Mouse (Mus musculus): ENCODE measurements around the gene Coq10a. TPM values are rescaled to one million over a fixed set of nuclear protein-coding genes. Genes with fewer than 3 reads are reported as not detected.

Coq10a gene
- 12.6 and 14.0 TPM in 2 replicates for polyA plus RNA-seq (2014; fragmentation: Nextera tagmentation; extraction: Ambion mirVana)

DNA sequence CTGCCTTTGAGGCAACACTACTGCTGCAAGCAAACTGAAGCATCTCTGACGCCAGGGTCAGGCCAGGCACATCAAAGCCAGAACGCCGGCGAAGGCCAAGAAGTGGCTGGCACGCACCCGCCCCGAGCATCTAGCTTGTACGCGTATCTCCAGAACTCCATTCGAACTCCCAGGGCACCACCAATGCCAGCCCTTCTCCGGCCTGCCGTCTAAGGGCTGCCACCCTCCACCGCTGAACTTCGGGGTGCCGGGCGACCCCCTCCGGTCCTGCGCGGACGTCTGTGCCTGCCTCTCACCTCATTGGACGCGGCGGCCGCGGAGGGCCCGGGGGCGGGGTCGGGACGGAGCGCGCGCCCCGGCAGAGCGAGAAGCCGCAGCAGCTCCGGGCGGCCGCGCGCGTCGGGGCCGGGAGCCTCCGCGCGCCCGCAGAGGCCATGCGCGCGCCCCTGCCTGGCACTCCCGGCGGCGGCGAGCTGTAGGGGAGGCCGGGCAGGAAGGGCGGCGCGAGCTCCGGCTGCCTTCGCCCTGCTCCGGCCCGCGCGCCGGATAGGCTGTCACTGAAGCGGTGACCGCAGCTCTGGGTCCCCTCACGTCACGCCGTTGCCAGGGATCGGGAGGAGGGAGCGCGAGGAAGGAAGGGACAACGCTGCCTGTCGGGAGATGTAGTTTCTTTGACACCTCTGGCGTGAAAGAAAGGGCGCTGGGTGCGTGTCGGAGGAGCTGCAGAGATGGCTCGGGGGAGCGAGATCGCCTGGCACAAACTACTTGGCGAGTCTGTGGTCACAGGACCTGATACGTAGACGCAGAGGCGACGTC, at the start of gene Coq10a:
Gene Coq10a, minus strand, starts transcription at position 596 of the 816 bp plus-strand sequence.
- peak within 1 kb of the TSS; percentile 94 for H3K27ac ChIP-seq (ENCODE audit: low read depth, low read length)
- no peaks in the 10 kb centered on the region for H3K9me3 ChIP-seq (replicated peaks; ENCODE audit: control insufficient read depth, low read length)
- WGBS (ENCODE audit: insufficient replicate concordance) = under 1% methylated on average over 74 of the region's 87 CpGs
- no peaks in the 10 kb centered on the region for H3K27me3 ChIP-seq (ENCODE audit: control insufficient read depth, insufficient read depth, low read length)
- no peaks in the 10 kb centered on the region for H3K36me3 ChIP-seq (ENCODE audit: control insufficient read depth, insufficient read depth, low read length)
- peak within 1 kb of the TSS; percentile 78 for H3K9ac ChIP-seq (ENCODE audit: low read depth, low read length)
- peaks cover 12% of the 10 kb centered on the region for H3K4me1 ChIP-seq (ENCODE audit: control insufficient read depth, insufficient read depth, low read length)
- ATAC-seq (replicated peaks; ENCODE audit: insufficient number of reproducible peaks, low FRiP score, low TSS enrichment) = peak; percentile 91
- peak within 1 kb of the TSS; percentile 81 for H3K4me3 ChIP-seq (ENCODE audit: low read depth, low read length)
- H3K4me2 ChIP-seq = peak within 1 kb of the TSS; percentile 94

DNA sequence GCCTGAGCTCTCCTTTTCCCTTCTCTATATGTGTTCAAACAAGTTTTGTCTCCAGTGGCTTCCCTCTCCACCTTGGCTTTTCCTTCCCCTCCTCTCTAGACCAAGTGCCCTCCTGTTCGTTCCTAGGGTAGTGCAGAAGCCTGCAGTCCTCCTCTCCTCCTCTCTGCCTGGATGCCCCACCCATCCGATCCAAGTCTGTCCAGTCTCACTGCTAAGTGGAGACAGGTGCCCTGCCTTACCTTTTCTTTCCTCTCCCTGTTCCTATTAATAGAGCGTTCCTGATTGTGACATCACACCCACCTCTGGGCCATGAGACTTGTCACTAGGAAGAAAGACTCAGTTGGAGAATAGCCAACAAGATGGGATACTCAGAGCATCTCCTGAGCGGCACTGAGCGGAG, 46.1 kb upstream of the Coq10a start:
- Histone ChIP-seq H3K27ac (ENCODE audit: low read depth, low read length) (no peak overlapping the region), H3K9ac (ENCODE audit: low read depth, low read length) (no peak overlapping the region), H3K4me3 (ENCODE audit: low read depth, low read length) (no peak overlapping the region), H3K4me1 (ENCODE audit: control insufficient read depth, insufficient read depth, low read length) (peaks cover 23% of the 10 kb centered on the region), H3K9me3 (replicated peaks; ENCODE audit: control insufficient read depth, low read length) (no peaks in the 10 kb centered on the region), H3K27me3 (ENCODE audit: control insufficient read depth, insufficient read depth, low read length) (no peaks in the 10 kb centered on the region), H3K36me3 (ENCODE audit: control insufficient read depth, insufficient read depth, low read length) (peaks cover 17% of the 10 kb centered on the region), H3K4me2 (no peak overlapping the region)
- no peak for ATAC-seq (replicated peaks; ENCODE audit: insufficient number of reproducible peaks, low FRiP score, low TSS enrichment)
- WGBS (ENCODE audit: insufficient replicate concordance) = 79% methylated on average over 5 of the region's 5 CpGs

DNA sequence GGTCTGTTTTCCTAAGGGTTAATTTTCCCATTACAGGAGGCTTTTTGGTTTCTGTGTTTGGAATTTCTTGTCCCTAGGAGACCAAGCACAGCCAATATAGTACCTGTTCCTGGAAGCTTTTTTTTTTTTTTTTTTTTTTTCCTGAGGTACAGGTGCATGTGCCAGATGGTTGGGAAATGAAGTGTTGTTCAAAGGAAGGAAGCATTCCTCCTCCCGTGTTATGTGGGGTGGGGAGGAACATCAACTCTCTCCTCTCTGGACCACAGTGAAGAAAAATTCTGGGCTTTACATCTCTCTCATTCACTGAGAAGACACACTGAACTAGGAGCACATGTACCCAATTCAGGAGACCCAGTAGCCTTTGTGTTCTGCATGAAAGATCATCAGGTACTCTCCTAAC, 44.3 kb upstream of the Coq10a start:
- Histone ChIP-seq H3K4me2 (peak overlapping the region; percentile 98), H3K9me3 (replicated peaks; ENCODE audit: control insufficient read depth, low read length) (no peaks in the 10 kb centered on the region), H3K4me3 (ENCODE audit: low read depth, low read length) (0 out of 2 replicates have a peak overlapping the region, but pooled peaks have one; percentile 10), H3K9ac (ENCODE audit: low read depth, low read length) (no peak overlapping the region), H3K27ac (ENCODE audit: low read depth, low read length) (no peak overlapping the region), H3K4me1 (ENCODE audit: control insufficient read depth, insufficient read depth, low read length) (peaks cover 31% of the 10 kb centered on the region), H3K27me3 (ENCODE audit: control insufficient read depth, insufficient read depth, low read length) (no peaks in the 10 kb centered on the region), H3K36me3 (ENCODE audit: control insufficient read depth, insufficient read depth, low read length) (peaks cover 13% of the 10 kb centered on the region; the same call in 1 of the 2 replicates)
- WGBS (ENCODE audit: insufficient replicate concordance) = 58% methylated on average over 1 of the region's 1 CpGs
- no peak for ATAC-seq (replicated peaks; ENCODE audit: insufficient number of reproducible peaks, low FRiP score, low TSS enrichment)

DNA sequence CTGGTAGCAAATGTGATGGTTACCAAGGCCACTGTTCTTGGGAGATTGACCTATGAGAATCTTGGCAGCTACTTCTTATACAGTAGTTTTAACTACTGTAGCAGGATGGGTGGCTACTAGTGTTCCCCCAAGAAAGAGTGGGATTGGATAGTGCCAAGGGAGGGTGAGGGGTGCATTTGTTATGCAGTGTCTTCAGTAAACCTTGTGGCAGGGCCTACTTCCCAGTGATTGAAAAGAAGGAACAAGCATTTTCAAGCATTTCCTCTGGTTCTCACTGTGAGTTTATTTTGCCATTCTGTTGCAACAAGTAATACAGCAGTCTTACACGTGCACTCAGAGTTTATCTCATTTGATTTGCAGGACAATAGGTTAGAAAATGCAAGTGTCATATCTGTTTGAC, 43.8 kb upstream of the Coq10a start:
- Histone ChIP-seq H3K9ac (ENCODE audit: low read depth, low read length) (peak overlapping the region; percentile 91), H3K4me2 (peak overlapping the region; percentile 98), H3K9me3 (replicated peaks; ENCODE audit: control insufficient read depth, low read length) (no peaks in the 10 kb centered on the region), H3K4me3 (ENCODE audit: low read depth, low read length) (peak overlapping the region; percentile 93), H3K36me3 (ENCODE audit: control insufficient read depth, insufficient read depth, low read length) (peaks cover 13% of the 10 kb centered on the region; the same call in 1 of the 2 replicates), H3K27me3 (ENCODE audit: control insufficient read depth, insufficient read depth, low read length) (no peaks in the 10 kb centered on the region), H3K4me1 (ENCODE audit: control insufficient read depth, insufficient read depth, low read length) (peaks cover 31% of the 10 kb centered on the region), H3K27ac (ENCODE audit: low read depth, low read length) (no peak overlapping the region)
- 38% methylated on average over 1 of the region's 1 CpGs for WGBS (ENCODE audit: insufficient replicate concordance)
- no peak for ATAC-seq (replicated peaks; ENCODE audit: insufficient number of reproducible peaks, low FRiP score, low TSS enrichment)

DNA sequence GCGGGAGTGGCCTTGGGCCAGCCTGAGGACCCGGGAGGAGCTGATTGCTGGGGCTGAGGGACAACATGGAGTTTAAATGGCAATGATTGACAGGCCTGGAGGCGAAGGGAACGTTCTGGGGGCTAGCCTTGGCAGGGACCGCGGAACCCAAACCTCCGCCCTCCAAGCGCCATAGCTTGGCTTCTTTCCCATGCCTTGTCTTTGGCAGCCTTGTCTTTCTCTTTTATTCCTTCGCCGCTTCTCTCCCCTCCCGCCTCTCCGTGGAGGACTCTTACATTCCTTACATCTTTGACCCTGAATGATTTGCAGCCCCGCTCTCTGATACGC, 43.2 kb upstream of the Coq10a start:
- Histone ChIP-seq H3K4me2 (peak overlapping the region; percentile 98), H3K27ac (ENCODE audit: low read depth, low read length) (peak overlapping the region; percentile 86), H3K27me3 (ENCODE audit: control insufficient read depth, insufficient read depth, low read length) (no peaks in the 10 kb centered on the region), H3K9ac (ENCODE audit: low read depth, low read length) (peak overlapping the region; percentile 91), H3K9me3 (replicated peaks; ENCODE audit: control insufficient read depth, low read length) (no peaks in the 10 kb centered on the region), H3K4me3 (ENCODE audit: low read depth, low read length) (peak overlapping the region; percentile 93), H3K4me1 (ENCODE audit: control insufficient read depth, insufficient read depth, low read length) (peaks cover 31% of the 10 kb centered on the region), H3K36me3 (ENCODE audit: control insufficient read depth, insufficient read depth, low read length) (peaks cover 10% of the 10 kb centered on the region; the same call in 1 of the 2 replicates)
- WGBS (ENCODE audit: insufficient replicate concordance) = 0% methylated on average over 14 of the region's 14 CpGs
- no peak for ATAC-seq (replicated peaks; ENCODE audit: insufficient number of reproducible peaks, low FRiP score, low TSS enrichment)

DNA sequence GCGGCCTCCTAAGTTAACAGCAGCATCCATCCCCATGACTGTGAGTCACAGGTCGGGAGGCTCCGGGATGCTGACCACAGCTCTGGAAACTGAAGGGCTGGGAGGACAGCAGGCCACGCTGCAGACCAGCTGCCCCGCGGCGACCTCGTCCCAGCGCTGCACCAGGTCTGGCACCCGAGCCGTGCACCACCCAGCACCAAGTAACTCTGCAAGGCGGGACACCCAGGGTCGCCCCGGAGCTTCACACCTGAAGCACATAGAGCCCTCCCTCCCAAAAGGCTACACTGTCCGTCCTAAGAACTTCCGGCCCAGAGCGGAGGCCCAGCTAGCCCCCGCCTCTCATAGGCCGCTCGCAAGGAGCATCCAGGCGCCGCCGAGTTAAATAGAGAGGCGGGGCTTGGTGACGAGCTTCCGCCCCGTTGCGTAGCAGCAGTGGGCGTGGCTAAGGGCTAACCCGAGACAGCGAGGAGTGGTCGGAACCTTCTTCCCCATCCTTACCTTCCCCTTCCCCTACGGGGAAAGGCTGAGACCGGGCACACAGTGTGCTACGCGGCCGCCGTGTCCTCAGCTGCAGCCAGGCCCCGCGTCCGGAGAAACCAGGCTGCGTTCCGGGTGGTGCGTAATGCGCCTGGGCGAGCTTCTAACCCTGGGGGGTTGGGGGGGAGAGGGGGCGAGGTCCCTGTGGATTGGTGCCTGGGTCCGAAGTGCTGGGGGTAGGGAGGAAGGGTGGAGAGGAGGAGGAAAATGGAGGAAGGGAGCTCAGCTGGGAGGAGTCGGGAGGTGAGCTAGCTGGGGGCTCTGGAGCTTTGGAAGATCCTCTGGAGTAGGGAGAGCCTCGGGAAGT, 42.6 kb upstream of the Coq10a start, which contains the start of the genes Nabp2 and Rnf41:
Gene Nabp2, minus strand, starts transcription at position 282 of the 844 bp plus-strand sequence.
Gene Rnf41, plus strand, starts transcription at position 447 of the 844 bp plus-strand sequence.
- Histone ChIP-seq H3K4me2 (peak within 1 kb of the TSS; percentile 98), H3K27me3 (ENCODE audit: control insufficient read depth, insufficient read depth, low read length) (no peaks in the 10 kb centered on the region), H3K4me1 (ENCODE audit: control insufficient read depth, insufficient read depth, low read length) (peaks cover 31% of the 10 kb centered on the region), H3K36me3 (ENCODE audit: control insufficient read depth, insufficient read depth, low read length) (peaks cover 5% of the 10 kb centered on the region; the same call in 1 of the 2 replicates), H3K27ac (ENCODE audit: low read depth, low read length) (peak within 1 kb of the TSS; percentile 86), H3K9me3 (replicated peaks; ENCODE audit: control insufficient read depth, low read length) (no peaks in the 10 kb centered on the region), H3K9ac (ENCODE audit: low read depth, low read length) (peak within 1 kb of the TSS; percentile 91), H3K4me3 (ENCODE audit: low read depth, low read length) (peak within 1 kb of the TSS; percentile 93)
- under 1% methylated on average over 50 of the region's 50 CpGs for whole genome bisulfite sequencing (ENCODE audit: insufficient replicate concordance)
- ATAC-seq (replicated peaks; ENCODE audit: insufficient number of reproducible peaks, low FRiP score, low TSS enrichment) = peak; percentile 90

DNA sequence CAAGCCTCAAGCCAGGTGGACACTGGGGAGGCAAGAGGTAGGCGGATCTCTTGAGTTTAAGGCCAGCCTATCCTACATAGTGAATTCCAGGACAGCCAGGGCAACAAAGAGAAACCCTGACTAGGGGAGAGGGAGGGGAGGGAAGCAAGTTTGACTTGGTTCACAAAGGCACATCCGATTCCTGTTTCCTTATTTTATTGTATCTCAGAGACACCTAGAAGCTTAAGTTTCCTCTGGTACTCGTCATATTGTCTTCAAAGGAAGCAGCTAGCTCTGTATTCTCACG, 41.7 kb upstream of the Coq10a start:
- 25% methylated on average over 4 of the region's 4 CpGs for WGBS (ENCODE audit: insufficient replicate concordance)
- ATAC-seq (replicated peaks; ENCODE audit: insufficient number of reproducible peaks, low FRiP score, low TSS enrichment) = no peak
- H3K4me1 ChIP-seq (ENCODE audit: control insufficient read depth, insufficient read depth, low read length) = peaks cover 31% of the 10 kb centered on the region

DNA sequence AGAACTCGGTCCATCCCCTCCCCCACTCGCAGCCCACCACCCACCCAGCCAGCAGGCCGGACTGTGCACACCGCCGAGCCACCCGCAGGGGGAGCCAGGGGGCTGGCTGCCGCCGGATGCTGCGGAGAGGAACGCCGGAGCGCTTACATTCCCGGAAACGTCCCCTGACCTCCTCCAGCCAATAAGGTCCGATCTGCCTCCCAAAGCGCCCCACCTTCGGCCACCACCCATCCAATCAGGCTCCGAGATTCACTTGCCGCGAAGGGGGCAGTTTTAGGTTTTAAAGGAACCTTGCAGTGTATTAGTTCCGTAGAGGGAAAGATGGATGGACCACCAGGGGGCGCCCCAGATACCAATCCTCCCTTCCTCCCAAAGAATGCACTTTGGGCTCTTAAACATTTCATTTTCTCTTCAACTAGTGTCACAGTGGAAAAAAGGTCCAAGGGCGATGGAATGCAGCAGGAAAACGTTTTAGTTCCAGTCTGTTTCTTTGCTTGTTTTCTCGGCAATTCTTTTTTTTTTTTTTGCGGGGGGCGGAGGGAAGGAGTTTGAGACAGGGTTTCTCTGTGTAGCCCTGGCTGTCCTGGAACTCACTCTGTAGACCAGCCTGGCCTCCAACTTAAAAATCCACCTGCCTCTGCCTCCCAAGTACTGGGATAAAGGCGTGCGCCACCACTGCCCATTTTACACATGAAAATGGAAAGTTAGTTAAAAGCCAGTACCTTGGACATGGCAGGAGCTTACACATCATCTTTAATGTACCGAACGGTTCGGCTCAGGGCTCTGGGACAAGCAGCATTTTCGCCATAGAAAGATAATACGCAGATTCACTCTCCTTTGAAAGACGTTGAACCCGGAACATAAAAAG, 41.1 kb upstream of the Coq10a start:
- ATAC-seq (replicated peaks; ENCODE audit: insufficient number of reproducible peaks, low FRiP score, low TSS enrichment) = peak; percentile 87
- 6% methylated on average over 36 of the region's 36 CpGs for WGBS (ENCODE audit: insufficient replicate concordance)
- Histone ChIP-seq H3K27ac (ENCODE audit: low read depth, low read length) (peak overlapping the region; percentile 86), H3K27me3 (ENCODE audit: control insufficient read depth, insufficient read depth, low read length) (no peaks in the 10 kb centered on the region), H3K36me3 (ENCODE audit: control insufficient read depth, insufficient read depth, low read length) (no peaks in the 10 kb centered on the region; the same call in 1 of the 2 replicates), H3K9ac (ENCODE audit: low read depth, low read length) (peak overlapping the region; percentile 91), H3K4me1 (ENCODE audit: control insufficient read depth, insufficient read depth, low read length) (peaks cover 29% of the 10 kb centered on the region), H3K4me2 (peak overlapping the region; percentile 98), H3K9me3 (replicated peaks; ENCODE audit: control insufficient read depth, low read length) (no peaks in the 10 kb centered on the region), H3K4me3 (ENCODE audit: low read depth, low read length) (peak overlapping the region; percentile 93)

More for the DNA sequence above, 41.7 kb upstream of the Coq10a start:
- Histone ChIP-seq H3K9me3 (replicated peaks; ENCODE audit: control insufficient read depth, low read length) (no peaks in the 10 kb centered on the region), H3K27ac (ENCODE audit: low read depth, low read length) (peak overlapping the region; percentile 86), H3K9ac (ENCODE audit: low read depth, low read length) (peak overlapping the region; percentile 91), H3K36me3 (ENCODE audit: control insufficient read depth, insufficient read depth, low read length) (no peaks in the 10 kb centered on the region; the same call in 1 of the 2 replicates), H3K4me3 (ENCODE audit: low read depth, low read length) (peak overlapping the region; percentile 93), H3K27me3 (ENCODE audit: control insufficient read depth, insufficient read depth, low read length) (no peaks in the 10 kb centered on the region), H3K4me2 (peak overlapping the region; percentile 98)

All from heart, embryonic 11.5 days (tissue).